Mouse (Mus musculus) brown adipose tissue, adult 24 weeks (tissue): ENCODE results near the gene Capn5. TPM values are rescaled to one million over a fixed set of nuclear protein-coding genes. Genes with fewer than 3 reads are reported as not detected.

Source experiments
- H3K27ac ChIP-seq: fragments of 200-500 bp; replicated peaks from 2 replicates; pipeline ENCODE4 v1.5.1; 2012; ENCODE audit warnings: low read depth, mild to moderate bottlenecking, low read length
- H3K4me1 ChIP-seq: fragments of 200-500 bp; 2 replicates; pipeline ENCODE4 v1.6.1; 2012; ENCODE audit warnings: low read length, mixed read lengths; ENCODE audit not compliant: control insufficient read depth, insufficient read depth, insufficient read length
- H3K4me3 ChIP-seq: fragments of 200-500 bp; 2 replicates; pipeline ENCODE4 v1.5.1; 2012; ENCODE audit warnings: low read depth, mild to moderate bottlenecking, low read length, moderate library complexity; ENCODE audit not compliant: insufficient read depth
- polyA plus RNA-seq: library from polyadenylated mRNA; stranded (reverse); fragments of >200 nt; gene quantifications from 2 replicates; pipeline ENCODE4 v1.2.4, GENCODE M21; 2012; ENCODE audit not compliant: missing spikeins, insufficient read depth, insufficient read length

The Capn5 gene
- polyA plus RNA-seq, 1 experiment, result 1.8 TPM

- Histone ChIP-seq H3K4me1 (peaks cover 3% of the 10 kb centered on the region), H3K4me3 (no peak overlapping the region), H3K27ac (no peak overlapping the region)
Measured at GRCm38 (mm10) chr7:98163700-98164099, 14.4 kb downstream of the Capn5 start.

- Histone ChIP-seq H3K27ac (no peak overlapping the region), H3K4me1 (peaks cover 3% of the 10 kb centered on the region)
Measured at GRCm38 (mm10) chr7:98162239-98162638, 15.8 kb downstream of the Capn5 start.

GRCm38 (mm10) chr7:98160041-98160740 is 17.9 kb downstream of the Capn5 start:
- Histone ChIP-seq H3K27ac (no peak overlapping the region), H3K4me1 (peaks cover 3% of the 10 kb centered on the region), H3K4me3 (no peak overlapping the region)

More at GRCm38 (mm10) chr7:98162239-98162638, 15.8 kb downstream of the Capn5 start:
- no peak overlapping the region for H3K4me3 ChIP-seq

DNA sequence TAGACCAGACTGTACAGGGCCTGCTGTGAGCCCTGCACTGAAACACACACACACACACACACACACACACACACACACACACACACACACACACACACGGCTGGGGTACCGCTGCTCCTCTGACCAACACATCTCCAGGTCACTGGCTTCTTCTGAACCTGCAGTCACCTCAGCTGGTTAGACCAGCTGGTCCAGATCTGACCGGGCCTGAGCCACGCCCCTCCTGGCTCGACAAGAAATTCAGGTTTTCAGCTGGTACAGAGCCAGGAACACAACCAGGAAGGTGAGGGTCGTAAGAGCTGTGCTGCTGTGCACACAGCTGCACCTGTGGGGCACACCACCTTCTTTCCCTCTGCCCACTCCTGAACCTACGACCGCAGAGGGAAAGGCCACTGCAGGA is 19.6 kb downstream of the Capn5 start:
- Histone ChIP-seq H3K4me3 (no peak overlapping the region), H3K4me1 (no peaks in the 10 kb centered on the region), H3K27ac (no peak overlapping the region)

- H3K4me3 ChIP-seq, result no peak overlapping the region
Measured at GRCm38 (mm10) chr7:98157636-98158332, 20.3 kb downstream of the Capn5 start.

DNA sequence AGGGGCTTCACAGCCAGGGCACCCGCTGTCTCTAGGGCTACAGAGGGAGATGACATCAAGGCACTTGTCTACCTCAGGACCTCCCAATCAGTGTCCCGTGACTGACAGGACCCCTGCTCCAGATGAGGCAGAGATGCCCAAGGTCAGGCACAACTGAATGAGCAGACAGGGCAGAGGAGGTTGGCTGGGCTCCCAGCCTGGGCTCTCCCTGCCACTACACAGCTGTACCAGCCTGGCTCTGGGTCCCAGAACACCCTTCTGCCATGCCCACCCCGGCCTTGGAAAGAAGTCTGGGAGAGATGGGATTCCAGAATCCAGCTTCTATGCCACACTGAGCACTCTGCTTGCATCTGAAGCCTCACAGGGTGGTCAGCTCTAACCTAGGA is 21.8 kb downstream of the Capn5 start:
- H3K4me3 ChIP-seq, result no peak overlapping the region
- H3K4me1 ChIP-seq, result peaks cover 2% of the 10 kb centered on the region
- H3K27ac ChIP-seq, result no peak overlapping the region

More at GRCm38 (mm10) chr7:98157636-98158332, 20.3 kb downstream of the Capn5 start:
- H3K27ac ChIP-seq, result no peak overlapping the region
- peaks cover under 1% of the 10 kb centered on the region; the same call in 1 of the 2 replicates for H3K4me1 ChIP-seq

- Histone ChIP-seq H3K27ac (no peak overlapping the region), H3K4me1 (peaks cover 2% of the 10 kb centered on the region), H3K4me3 (no peak overlapping the region)
Measured at GRCm38 (mm10) chr7:98155546-98156279, 22.4 kb downstream of the Capn5 start.

GRCm38 (mm10) chr7:98153892-98154291 is 24.2 kb downstream of the Capn5 start:
- no peak overlapping the region for H3K4me3 ChIP-seq

GRCm38 (mm10) chr7:98153345-98153744 is 24.7 kb downstream of the Capn5 start:
- peaks cover 2% of the 10 kb centered on the region for H3K4me1 ChIP-seq
- no peak overlapping the region for H3K27ac ChIP-seq
- H3K4me3 ChIP-seq, result no peak overlapping the region

More at GRCm38 (mm10) chr7:98153892-98154291, 24.2 kb downstream of the Capn5 start:
- Histone ChIP-seq H3K4me1 (peaks cover 2% of the 10 kb centered on the region), H3K27ac (no peak overlapping the region)

- Histone ChIP-seq H3K4me1 (peaks cover 2% of the 10 kb centered on the region), H3K27ac (no peak overlapping the region), H3K4me3 (no peak overlapping the region)
Measured at GRCm38 (mm10) chr7:98152400-98152799, 25.7 kb downstream of the Capn5 start.

DNA sequence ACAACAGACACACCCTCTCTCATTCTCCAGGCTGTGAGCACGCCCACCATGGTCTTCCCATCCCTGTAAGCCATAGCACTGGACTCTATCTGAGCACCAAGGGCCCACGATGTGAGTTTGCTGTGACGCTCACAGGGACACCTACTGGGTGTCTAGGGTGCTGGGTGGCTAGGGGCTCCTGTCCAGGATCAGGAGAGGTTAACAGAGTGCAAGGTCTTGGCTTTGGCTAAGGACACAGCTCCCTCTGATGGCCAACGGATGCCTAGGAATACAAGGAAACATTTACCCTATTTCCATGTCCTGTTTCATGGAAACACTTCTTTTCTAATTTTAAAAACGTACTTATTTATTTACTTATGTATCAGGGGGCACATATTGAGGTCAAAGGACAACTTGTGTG is 27.5 kb downstream of the Capn5 start:
- no peak overlapping the region for H3K4me3 ChIP-seq
- H3K4me1 ChIP-seq, result peaks cover 2% of the 10 kb centered on the region
- no peak overlapping the region for H3K27ac ChIP-seq

- Histone ChIP-seq H3K27ac (no peak overlapping the region), H3K4me3 (no peak overlapping the region), H3K4me1 (peaks cover 2% of the 10 kb centered on the region)
Measured at GRCm38 (mm10) chr7:98149802-98150201, 28.3 kb downstream of the Capn5 start.

DNA sequence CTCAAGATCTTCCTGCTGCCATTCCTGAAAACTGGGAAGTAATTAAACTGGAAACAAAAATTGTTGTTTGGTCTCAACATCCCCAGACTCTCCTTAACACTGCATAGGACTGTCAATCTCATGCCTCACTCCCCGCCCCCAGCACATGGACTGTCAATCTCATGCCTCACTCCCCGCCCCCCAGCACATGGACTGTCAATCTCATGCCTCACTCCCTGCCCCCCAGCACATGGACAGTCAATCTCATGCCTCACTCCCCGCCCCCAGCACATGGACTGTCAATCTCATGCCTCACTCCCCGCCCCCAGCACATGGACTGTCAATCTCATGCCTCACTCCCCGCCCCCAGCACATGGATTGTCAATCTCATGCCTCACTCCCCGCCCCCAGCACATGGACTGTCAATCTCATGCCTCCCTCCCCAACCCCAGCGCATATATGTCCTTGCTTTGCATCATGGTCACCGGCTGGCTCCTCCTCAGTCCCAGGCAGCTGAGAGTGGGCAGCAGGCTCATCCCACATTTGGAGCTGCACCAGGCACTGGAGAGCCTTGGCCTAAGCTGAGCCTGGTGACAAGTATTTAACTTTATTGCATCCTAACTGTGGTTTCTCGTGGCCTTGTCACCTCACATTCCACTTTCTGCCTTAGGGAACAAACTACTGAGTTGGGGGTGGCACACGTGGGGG is 29.2 kb downstream of the Capn5 start:
- Histone ChIP-seq H3K27ac (no peak overlapping the region), H3K4me1 (peaks cover 2% of the 10 kb centered on the region), H3K4me3 (no peak overlapping the region)

- Histone ChIP-seq H3K4me1 (peaks cover 2% of the 10 kb centered on the region), H3K27ac (no peak overlapping the region), H3K4me3 (no peak overlapping the region)
Measured at GRCm38 (mm10) chr7:98147766-98148165, 30.3 kb downstream of the Capn5 start.

GRCm38 (mm10) chr7:98146447-98146845 is 31.6 kb downstream of the Capn5 start:
- Histone ChIP-seq H3K27ac (no peak overlapping the region), H3K4me3 (no peak overlapping the region), H3K4me1 (no peaks in the 10 kb centered on the region)
